Mouse (Mus musculus) heart, adult 9 months (tissue): ENCODE data around the gene Il13ra1.
A peak's percentile ranks its signal among the peaks of the same experiment; 100 is the strongest.

Experiments used
- DNase-seq, 2 experiments: peaks; one replicate each; pipeline ENCODE4 v3.0.0; 2022; ENCODE audit warnings: low spot score in 2 of 2

Il13ra1 gene

DNA sequence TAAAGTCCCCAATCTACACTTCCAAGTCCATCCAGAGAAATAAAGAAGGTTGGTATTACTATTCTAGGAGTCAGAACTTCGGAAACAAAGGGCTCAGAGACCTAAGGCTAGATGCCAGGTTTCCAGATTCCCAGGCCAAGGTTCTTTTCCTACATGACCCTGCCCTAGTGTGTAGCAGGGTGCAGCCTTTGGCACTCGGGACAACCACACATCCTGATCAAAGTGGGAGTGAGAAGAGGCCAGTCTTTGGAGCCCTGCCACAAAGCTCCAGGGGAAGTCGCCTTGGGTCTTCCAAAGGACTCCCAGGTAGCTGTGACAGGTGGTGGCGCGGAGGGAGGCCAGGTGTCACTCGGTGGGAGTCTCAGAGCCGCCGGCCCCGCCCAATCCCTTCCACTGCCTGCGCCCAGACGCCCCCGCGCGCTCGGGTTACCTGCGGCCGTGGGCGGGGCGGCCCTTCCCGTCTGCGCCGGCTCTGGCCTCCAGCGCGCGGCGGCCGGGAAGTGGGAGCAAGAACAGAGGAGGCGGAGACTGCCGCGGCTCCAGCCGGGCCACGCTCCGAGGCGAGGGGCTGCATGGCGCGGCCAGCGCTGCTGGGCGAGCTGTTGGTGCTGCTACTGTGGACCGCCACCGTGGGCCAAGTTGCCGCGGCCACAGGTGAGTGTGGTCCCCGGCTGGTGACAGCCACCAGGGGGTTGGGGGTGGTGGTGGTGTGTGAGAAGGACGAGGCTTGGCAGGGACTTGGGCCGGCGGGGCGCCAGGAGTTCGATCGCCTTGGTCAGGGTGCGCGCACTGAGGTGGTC lies at the start of gene Il13ra1:
Il13ra1 (plus strand) TSS at position 489 of the 800 bp plus-strand sequence.
- DNase-seq = peak; percentile 27 to 39

- DNase-seq = no peak
These were observed 37.9 kb upstream of the Il13ra1 start for GRCm38 (mm10) chrX:36073997-36074396.

GRCm38 (mm10) chrX:36077164-36077563 lies 34.7 kb upstream of the Il13ra1 start:
- no peak for DNase-seq

GRCm38 (mm10) chrX:36082917-36083316 lies 29.0 kb upstream of the Il13ra1 start:
- peak; percentile 10 to 40 for DNase-seq

DNA sequence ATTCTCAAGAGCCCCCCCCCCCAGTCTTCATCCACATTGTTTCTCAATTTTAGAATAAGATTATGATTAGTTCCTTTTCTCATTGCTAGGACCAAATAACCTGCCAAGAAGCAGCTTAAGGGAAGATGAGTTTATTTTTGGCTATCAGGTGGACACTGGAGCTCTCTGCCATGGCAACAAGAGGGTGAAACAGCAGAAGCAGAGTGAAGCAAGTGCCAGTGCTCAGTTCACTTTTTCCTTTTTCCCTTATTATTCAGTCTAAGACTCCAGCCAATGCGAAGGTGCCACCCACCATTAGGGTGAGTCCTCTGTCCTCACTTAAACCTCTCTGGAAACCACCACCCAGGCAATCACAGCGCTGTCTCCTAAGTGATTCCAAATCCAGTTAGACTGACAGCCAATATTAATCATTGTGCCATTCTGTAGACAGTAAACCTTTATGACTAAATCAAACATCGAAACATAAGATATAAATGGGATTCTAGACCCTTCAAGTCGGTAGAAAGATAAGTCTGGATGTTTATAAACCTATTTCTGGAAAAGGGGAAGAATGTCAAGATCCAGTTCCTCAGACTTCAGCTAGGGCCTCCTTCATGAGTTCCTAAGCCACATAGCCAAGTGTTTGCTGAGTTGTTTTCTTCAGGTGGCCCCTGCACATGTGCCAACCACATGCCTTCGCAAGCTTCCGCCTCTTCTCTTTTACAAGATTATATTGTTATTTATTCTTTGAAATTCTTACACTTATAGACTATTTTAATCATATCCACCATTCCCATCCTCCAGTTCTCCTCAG lies 23.2 kb upstream of the Il13ra1 start:
- no peak for DNase-seq

- DNase-seq = peak in 1 of 2 experiments; percentile 6
These were observed 11.0 kb upstream of the Il13ra1 start for GRCm38 (mm10) chrX:36100883-36101282.

DNA sequence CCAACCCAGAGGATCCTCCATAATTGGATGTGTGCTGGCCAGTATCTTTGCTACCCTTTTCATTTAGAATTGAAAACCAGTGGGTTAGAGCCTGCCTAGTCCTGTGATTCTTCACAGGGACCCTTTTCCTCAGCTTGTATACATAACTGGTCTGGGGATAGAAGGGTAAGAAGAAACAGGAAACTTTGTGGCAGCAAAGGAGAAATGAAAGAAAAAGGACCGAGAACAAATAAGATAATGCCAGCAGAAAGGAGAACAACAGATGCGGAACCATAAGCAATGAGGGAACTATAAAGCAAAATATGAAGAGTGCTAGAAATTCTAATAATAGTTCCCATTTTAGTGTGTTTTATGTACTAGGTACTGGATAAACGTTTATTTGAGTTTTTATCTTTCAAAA lies 10.6 kb upstream of the Il13ra1 start:
- DNase-seq = no peak

- no peak for DNase-seq
These were observed 3.3 kb upstream of the Il13ra1 start for GRCm38 (mm10) chrX:36108601-36109000.

GRCm38 (mm10) chrX:36112422-36112750 lies 476 bp downstream of the Il13ra1 start:
- peak in 1 of 2 experiments; percentile 24 for DNase-seq

- DNase-seq = no peak
These were observed 3.3 kb downstream of the Il13ra1 start for GRCm38 (mm10) chrX:36115171-36115570.

- peak in 1 of 2 experiments; percentile 12 for DNase-seq
These were observed 17.3 kb downstream of the Il13ra1 start for GRCm38 (mm10) chrX:36129037-36129770.

- DNase-seq = no peak
These were observed 17.8 kb downstream of the Il13ra1 start for GRCm38 (mm10) chrX:36129771-36130108.

- DNase-seq = no peak
These were observed 24.4 kb downstream of the Il13ra1 start for GRCm38 (mm10) chrX:36136346-36136745.

GRCm38 (mm10) chrX:36141994-36142639 lies 30.2 kb downstream of the Il13ra1 start:
- DNase-seq = no peak

DNA sequence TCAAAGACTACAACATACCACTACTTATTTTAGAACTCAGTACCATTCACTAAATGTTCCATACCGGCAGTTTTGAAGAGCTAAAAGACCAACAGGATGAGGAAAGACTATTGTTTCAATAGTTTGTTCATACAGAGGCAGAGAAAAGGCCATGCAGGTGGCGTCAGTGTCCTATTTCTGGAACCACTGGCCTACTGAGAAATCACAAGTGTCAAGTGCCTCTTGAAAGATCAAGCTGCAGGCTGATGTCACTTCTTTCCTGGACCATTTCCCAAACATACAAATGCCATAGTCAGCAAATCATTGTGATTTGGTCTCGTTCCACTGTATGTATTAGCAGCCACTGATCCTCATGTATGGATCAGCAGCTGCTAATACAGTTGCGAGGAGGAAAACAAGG lies 34.8 kb downstream of the Il13ra1 start:
- DNase-seq = peak in 1 of 2 experiments; percentile 44

DNA sequence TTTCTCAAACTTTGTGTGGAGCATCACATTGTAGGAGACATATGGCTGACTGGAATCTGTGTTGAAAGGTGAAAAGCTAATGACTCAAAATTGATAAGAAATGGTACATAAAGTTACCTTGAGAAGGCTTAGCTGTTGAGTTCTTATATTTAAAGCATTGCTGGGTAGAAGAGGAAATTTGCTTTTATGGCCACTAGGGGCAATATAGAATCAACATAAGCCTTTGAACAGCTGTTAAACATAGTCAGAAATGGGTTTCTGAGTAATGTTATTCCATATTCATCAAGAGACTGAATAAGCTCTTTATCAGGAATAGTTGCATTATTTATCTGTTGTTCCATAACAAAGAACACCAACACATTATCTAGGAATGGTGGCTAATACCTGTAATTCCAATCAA lies 38.2 kb downstream of the Il13ra1 start:
- no peak for DNase-seq

DNA sequence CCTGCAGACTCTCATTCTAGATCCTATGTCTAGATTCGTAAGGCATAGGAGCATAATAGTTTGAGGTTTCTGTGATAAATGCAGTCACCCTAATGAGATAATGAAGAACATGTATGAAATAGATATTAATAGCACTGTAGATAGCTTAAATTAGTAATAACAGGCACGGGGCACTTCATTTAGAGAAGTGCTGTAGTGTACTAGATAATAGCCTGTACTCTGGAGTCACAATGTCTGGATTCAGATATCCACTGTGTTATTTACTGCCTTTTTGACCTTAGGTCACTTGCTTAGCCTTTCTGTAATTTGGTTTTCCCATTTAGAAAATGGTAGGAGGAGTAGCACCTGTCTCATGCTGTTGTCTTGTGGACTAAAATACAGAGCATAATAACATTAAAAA lies 44.8 kb downstream of the Il13ra1 start:
- peak in 1 of 2 experiments; percentile 9 for DNase-seq

GRCm38 (mm10) chrX:36161567-36161966 lies 49.7 kb downstream of the Il13ra1 start:
- no peak for DNase-seq

- DNase-seq = peak in 1 of 2 experiments; percentile 27
These were observed 71.7 kb downstream of the Il13ra1 start for GRCm38 (mm10) chrX:36183625-36184024.

GRCm38 (mm10) chrX:36186036-36186435 lies 74.1 kb downstream of the Il13ra1 start:
- DNase-seq = no peak

DNA sequence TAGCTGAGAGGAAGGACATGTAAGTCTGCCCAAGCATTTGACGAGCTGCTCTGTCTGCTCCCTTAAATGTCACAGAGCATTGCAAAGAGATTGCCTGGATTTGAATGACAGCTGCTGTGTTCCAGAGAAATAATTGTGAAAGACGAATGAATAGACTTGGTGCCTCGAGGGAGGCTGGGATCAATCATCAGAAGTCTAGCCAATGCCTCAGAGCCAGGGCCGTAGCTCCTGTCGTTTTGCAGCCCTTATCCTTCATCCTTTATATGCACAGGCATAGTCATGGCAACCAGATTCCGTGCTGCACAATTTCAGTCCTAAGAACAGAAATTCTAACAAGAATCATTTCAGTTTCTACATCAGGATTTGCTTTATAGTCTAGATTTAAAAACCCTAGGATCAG lies 74.5 kb downstream of the Il13ra1 start:
- no peak for DNase-seq

DNA sequence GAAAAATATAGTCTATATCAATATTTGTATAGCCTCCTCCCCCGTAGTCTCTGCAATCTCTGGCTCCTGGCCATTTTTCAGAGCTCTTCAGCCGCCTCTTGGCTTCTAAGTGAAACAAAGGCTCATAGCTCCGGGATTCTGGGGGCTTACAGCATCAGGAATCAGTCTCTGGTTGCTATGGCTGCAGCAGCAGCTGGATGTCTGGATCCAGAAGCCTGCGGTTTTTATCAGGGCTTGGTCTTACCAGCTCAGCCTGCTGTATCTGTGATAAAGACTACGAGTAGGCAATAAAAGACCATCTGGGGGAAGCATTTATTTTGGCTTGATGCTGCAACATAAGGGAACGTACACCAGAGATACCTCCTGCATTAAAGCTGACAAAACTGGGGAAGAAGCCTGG lies 82.0 kb downstream of the Il13ra1 start:
- DNase-seq = no peak
